Mouse (Mus musculus): Measurements from ENCODE around the gene Cdk13.

Gene Cdk13

DNA sequence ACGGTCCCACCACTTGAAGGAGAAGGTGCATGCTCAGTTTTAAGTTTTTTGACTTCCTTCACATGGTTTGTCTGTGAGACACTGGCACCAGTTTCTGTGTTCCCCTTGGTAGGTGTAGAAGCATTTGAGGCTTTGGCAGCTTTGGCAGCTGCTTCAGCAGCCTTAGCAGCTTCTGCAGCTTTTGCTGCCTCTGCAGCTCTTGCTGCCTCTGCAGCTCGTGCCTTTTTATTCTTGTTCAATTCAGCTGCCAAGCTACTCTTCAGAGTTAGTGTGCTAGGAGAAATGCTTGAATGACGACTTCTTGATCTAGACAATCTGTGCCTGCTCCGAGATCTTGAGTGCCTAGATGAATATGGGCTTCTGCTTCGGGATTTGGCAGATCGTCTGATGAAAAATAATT is 32.3 kb downstream of the Cdk13 start:
- in situ Hi-C loops (cut with MseI, MboI) = no loop called here

GRCm38 (mm10) chr13:17762405-17762804 is 42.5 kb downstream of the Cdk13 start:
- in situ Hi-C loops (cut with MseI, MboI) = no loop called here

DNA sequence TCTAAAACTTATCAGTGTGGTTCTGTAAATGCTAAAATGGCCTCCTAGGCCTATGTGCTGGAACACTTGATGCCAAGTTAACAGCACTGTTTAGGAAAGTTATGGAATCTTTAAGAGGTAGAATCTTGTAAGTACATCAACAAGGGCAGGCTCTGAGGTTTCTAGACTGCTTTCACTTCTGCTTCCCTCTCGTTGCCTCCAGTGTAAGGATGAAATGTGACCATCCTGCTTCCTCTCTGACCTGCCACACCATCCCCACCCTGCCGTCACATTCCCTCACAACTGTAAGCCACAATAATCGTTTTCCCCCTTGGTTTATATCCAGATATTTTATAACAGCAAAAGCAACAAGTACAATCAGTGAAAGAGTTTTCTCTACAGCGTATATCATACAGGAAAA is 49.9 kb downstream of the Cdk13 start:
- in situ Hi-C loops (cut with MseI, MboI) = no loop called here

GRCm38 (mm10) chr13:17728798-17729197 is 76.1 kb downstream of the Cdk13 start:
- in situ Hi-C loops (cut with MseI, MboI) = no loop called here

DNA sequence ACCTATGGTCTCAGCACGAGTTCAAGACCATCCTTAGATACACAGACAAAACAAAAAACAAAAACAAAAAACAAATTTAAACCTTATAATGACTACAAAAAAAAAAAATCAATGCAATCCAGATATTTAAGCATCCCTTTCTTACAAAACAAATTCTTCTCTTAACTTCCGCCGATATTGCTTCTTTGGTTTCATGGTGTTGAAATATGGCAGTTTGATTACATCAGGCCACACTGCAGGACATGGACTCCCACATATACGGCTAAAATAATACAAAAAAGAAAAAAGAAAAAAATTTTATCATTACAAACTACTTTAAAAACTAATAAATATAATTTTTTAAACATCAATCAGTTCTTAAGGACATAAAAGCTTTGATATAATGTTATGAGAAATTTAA is 77.0 kb downstream of the Cdk13 start:
- in situ Hi-C loops (cut with MseI, MboI) = no loop called here

- in situ Hi-C loops (cut with MseI, MboI) = no loop called here
Observed at GRCm38 (mm10) chr13:17717357-17717756, 87.5 kb downstream of the Cdk13 start.

- in situ Hi-C loops (cut with MseI, MboI) = no loop called here
Observed at GRCm38 (mm10) chr13:17708784-17709311, 96.0 kb downstream of the Cdk13 start.

GRCm38 (mm10) chr13:17705188-17705826 is 99.6 kb downstream of the Cdk13 start:
- in situ Hi-C loops (cut with MseI, MboI) = no loop called here

DNA sequence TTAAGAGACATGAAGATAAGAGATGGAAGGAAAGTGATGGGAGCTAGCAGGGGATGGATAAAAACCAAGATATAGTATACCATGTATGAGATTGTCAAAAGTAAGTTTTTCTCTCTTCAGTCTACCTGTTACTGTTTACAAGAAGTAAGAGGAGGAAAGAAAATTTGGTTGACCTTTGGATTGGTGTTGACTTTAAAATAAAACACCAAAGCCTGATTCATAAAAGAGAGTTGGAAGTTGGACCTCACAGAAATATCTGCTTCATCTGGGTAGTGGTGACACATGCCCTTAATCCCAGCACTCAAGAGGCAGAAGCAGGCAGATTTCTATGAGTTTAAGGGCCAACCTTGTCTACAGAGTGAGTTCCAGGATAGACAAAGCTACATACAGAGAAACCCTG is 102.6 kb downstream of the Cdk13 start:
- in situ Hi-C loops (cut with MseI, MboI) = no loop called here

GRCm38 (mm10) chr13:17701322-17701721 is 103.6 kb downstream of the Cdk13 start:
- in situ Hi-C loops (cut with MseI, MboI) = no loop called here

GRCm38 (mm10) chr13:17700090-17700715 is 104.7 kb downstream of the Cdk13 start:
- in situ Hi-C loops (cut with MseI, MboI) = no loop called here

DNA sequence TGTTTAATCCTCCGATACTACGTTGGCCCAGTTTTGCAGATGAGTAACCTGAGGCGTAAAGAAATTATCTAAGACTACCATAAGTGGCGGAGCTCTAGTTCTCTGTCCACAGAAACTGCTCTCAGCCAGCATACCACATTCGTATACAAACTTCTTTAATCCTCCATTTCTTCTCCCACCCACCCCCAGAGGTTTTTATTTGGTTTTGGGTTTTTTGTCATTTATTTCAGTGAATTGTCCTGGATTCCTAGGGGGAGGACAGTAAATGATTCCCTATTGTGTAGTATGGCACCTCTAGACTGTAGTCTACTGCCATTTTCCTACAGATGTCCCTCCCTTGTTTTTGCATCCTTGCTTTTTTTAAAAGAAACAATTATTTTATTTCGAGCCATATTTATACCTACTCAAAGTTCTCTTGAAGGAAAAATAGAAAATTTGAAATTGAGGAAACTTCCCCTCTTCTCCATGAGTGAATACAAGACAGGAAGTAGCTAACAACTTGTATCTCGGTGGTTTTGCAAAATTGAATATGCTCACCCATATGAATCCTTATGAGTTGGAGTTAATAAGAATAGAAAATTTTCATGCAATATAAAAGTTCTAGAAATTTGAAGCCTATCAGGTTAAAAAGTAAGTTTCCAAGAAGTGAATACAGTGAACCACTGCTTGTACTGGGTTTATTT is 108.9 kb downstream of the Cdk13 start:
- in situ Hi-C loops (cut with MseI, MboI) = no loop called here

- in situ Hi-C loops (cut with MseI, MboI) = no loop called here
Observed at GRCm38 (mm10) chr13:17694911-17695699, 109.8 kb downstream of the Cdk13 start, which contains the start of the genes Mplkip and Sugct. Gene Mplkip (plus strand): TSS chr13:17695192. Gene Sugct (minus strand): TSS chr13:17695553.

- in situ Hi-C loops (cut with MseI, MboI) = no loop called here
Observed at GRCm38 (mm10) chr13:17694414-17694813, 110.5 kb downstream of the Cdk13 start.

- in situ Hi-C loops (cut with MseI, MboI) = no loop called here
Observed at GRCm38 (mm10) chr13:17693816-17694215, 111.1 kb downstream of the Cdk13 start.

DNA sequence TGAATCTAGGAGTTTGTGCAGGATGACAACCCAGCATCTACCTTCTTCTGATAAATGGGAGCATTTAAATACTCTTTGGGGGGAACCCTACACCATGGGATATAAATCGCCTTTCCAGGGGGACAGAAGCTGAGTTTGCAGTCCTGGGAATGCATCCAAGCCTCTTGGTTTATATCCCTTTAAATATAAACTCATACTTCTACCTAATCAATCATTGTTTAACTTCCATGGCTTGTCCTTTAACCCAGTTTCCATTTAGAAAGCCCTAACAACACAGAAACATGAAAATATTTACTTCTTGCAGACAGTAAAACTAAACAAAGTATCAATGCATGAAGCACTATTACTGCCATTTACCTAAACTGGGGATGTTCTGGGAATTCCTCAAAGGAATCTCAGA is 113.5 kb downstream of the Cdk13 start:
- in situ Hi-C loops (cut with MseI, MboI) = no loop called here

- in situ Hi-C loops (cut with MseI, MboI) = no loop called here
Observed at GRCm38 (mm10) chr13:17690686-17691085, 114.2 kb downstream of the Cdk13 start.

GRCm38 (mm10) chr13:17689461-17689860 is 115.4 kb downstream of the Cdk13 start:
- in situ Hi-C loops (cut with MseI, MboI) = no loop called here

GRCm38 (mm10) chr13:17671122-17671521 is 133.8 kb downstream of the Cdk13 start:
- in situ Hi-C loops (cut with MseI, MboI) = no loop called here

GRCm38 (mm10) chr13:17667380-17667779 is 137.5 kb downstream of the Cdk13 start:
- in situ Hi-C loops (cut with MseI, MboI) = no loop called here
